Mouse (Mus musculus) monocyte, adult 2 months (primary cell): ENCODE results near the gene Samd10.

ENCODE experiments used
- DNase-seq, 2 experiments: peaks; one replicate each; pipeline ENCODE4 v3.0.0; 2022; ENCODE audit warnings: low spot score in 2 of 2, low read depth in 1 of 2

Gene Samd10

DNA sequence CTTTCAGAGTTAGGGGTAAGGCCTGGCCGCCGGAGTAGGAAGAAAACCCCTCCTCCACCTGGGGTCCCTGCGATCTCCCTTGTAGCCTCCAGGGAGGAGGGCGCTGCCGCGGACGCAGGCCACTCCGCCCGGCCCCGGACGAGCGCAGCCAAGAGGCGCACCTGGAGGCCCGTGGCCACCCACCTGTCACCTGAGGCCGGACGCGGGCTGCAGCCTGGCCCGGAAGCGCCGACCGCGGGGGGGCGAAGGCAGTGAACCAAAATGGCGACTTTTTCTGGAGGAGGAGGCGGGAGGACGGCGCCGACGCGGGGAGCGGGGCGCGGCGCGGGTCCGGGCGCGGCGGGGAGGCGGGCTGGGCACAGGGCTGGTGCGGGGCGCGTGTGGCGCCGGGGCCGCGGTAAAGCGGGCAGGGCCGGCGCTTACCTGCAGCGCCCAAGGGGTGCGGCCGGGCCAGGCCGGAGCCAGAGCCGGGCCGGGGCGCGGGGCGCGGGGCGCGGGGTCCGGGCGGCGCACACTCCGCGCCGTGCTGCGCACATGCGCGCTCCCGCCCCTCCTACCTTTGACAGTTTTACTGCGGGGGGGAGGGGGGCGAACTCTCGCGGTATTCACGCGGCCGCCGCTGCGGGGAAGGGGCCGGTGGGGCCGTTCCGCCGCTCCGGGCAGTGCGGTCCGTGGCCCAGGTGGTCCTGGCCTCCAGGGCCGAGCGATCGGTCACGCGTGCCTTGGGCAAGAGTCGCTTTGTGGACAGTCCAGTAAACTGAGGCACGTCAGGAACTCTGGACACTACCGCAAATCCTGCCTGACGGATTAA is 6.6 kb downstream of the Samd10 start, which contains the start of gene Zfp512b:
TSS of gene Zfp512b (minus strand) at position 573 of the 811 bp plus-strand sequence.
- peak in 1 of 2 experiments; percentile 14 for DNase-seq

- no peak for DNase-seq
Observed at GRCm38 (mm10) chr2:181591528-181592085, 7.4 kb downstream of the Samd10 start, which contains the start of gene Prpf6. Prpf6 (plus strand) TSS chr2:181591868.

- DNase-seq, result no peak
Observed at GRCm38 (mm10) chr2:181590471-181590870, 8.5 kb downstream of the Samd10 start.

DNA sequence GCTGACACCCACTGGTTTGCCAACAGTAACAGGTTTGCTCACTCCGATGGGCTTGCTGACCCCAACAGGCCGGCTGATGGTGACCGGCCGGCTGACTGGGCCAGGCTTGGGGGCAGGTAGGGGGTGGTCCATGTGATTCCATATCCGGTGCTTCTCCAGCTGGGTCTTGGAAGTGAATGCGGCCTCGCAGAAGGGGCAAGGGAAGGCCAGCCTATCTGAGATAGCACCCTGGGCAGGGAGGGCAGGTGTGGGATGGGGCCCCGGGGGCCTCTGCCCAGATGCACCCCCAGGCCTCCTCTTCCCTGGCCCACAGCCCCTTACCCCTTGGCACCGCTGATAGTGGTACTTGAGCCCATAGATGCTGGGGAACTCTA is 9.3 kb downstream of the Samd10 start:
- no peak for DNase-seq

DNA sequence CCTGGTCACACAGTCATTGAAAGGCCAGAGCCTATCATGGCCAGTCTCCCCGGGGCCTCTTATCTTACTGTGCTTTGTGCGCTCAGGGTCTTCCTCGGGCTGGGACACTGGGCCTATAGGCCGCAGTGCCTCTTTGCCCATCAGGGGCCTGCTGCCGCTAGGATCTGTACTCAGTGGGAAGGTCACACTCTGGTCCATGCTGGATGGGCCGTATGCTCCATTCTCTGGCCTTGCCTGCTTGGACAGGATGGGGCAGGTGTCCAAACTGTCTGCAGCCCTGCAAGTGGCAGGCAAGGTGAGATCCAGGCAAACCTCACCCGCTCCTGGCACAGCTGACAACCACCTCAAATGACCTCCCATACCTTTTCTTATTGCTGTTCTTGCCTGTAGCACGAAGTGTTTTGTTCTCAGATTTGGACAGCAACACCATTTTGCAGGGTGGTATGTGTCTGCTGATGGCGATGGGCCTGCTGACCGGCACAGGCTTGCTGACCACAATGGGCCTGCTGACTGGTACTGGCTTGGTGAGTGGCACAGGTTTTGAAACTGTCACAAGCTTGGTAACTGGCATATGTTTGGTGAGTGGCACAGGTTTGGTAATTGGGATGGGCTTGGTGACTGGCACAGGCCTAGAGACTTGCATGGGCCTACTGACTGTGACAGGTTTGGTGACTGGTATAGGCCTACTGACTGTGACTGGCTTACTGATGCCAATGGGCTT is 9.8 kb downstream of the Samd10 start:
- DNase-seq, result no peak

DNA sequence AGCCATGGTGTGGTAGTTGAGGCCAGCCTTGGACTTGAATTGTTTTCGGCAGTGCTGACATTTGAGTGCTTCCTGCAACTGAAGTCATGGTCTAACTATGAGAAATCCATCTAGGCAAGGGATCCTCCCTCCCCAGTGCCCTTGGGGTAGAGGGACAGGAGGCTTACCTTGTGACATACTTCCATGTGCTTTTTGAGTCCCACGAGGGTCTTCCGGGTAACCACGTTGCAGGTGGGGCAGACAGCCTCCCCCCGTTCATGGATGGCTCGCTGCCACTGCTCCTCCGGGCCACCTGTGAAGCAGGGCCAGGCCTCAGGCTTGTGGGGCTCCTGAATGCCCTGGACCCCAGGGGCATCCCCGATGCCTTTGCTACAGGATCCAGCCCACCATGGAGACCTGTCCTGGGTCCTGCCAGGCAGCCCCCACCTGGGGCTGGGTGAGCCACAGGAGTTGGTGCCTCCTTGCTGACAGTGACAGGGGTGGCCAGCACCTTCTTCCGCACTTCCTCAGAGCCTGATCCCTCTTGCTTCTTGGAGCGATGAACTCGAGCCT is 10.7 kb downstream of the Samd10 start:
- DNase-seq, result no peak

- no peak for DNase-seq
Observed at GRCm38 (mm10) chr2:181587796-181588195, 11.2 kb downstream of the Samd10 start.

DNA sequence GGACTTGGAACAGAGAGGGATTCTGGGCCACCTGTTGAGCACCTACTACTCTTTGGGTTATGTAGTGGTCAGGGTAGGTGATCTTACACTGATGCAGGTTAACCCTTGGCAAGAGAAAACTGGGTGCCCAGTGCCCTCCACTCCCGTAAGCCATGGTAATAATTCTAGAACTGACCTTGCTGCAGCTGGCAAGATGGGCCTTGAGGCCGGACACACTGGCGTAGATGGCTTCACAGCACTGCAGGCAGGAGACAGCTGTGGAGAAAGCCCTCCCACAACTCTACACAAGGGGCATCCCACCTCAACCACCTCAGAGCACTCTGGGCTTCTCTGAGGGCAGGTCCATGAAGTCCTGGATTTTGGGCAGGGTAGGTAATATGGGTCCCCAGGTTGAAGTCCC is 12.9 kb downstream of the Samd10 start:
- DNase-seq, result no peak

GRCm38 (mm10) chr2:181585506-181585905 is 13.5 kb downstream of the Samd10 start:
- no peak for DNase-seq

- DNase-seq, result no peak
Observed at GRCm38 (mm10) chr2:181584411-181584942, 14.5 kb downstream of the Samd10 start, which contains the start of gene Uckl1. Uckl1 (minus strand) TSS chr2:181584892.

DNA sequence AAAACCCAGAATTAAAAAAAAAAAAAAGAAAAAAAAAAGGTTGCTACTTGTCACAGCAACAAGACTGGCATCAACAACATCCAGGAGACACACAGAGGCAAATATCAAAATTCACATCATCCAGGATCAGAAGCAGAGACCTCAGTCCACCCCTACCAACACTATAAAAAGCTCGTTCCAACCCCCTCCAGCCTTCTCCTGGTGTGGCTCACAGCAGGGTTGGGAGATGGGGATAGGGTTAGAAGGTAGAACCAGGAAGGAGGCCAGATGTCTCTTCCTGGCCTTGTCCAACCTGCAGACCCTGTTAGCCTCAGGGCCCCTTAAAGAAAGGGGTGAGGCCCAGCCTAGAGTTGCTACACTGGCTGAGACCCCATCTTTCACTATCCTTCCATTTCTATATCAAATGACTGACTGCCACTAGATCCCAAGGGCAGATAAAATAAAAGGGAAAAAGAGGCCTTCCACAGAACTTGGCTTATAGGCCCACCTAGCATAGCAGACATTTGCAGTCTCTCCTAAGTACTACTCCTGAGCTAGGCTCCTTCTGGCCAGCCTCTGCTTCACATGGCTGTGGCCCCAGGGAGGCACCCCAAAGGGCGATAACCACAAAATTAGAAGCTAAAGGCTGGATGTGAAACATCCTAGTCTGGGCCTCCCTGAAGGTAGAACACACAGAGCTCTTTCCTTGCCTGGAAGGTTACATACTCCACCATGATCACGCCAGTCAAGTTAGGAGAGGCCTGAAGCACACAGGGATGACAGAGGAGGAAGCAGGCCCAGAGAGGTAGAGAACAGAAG is 15.4 kb downstream of the Samd10 start:
- no peak for DNase-seq

DNA sequence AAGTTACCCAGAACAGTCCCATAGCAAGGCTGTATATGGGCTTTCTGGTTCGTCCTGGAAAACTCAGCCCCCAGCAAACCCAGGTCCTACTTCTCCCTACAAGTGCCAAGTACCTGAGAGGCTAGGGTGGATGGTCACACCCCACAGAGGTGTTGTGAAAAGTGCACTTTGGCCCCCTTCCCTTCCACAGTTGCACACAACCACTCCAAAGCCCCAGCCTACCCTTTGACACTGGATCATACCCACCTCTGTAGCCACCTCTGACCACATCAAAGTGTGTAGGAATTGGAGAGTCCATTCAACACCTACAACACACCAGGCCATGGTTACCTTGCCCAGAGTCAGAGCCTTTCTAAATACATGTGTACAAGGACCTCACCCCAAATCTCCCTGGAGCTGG is 16.1 kb downstream of the Samd10 start:
- no peak for DNase-seq

DNA sequence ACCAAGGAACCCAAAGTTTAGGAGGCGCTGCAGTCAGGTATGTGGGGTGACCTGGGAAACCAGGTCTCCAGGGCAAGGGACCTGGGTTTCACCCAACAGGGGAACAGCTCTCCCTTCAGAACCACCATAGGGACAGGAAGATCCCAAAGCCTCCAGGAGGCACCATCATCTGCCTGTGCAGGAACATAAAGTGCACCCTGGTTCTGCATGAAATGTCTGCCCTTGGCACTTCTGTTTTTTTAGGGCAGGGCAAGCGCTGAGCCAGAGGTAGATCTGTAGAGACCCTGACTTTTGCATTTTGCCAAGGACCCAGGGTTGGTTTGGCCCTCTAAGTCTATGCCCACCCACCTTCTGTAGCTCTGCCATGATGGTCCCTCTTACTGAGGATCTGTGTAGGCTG is 16.7 kb downstream of the Samd10 start:
- no peak for DNase-seq

- peak; percentile 38 to 62 for DNase-seq
Observed at GRCm38 (mm10) chr2:181581402-181582120, 17.5 kb downstream of the Samd10 start.

DNA sequence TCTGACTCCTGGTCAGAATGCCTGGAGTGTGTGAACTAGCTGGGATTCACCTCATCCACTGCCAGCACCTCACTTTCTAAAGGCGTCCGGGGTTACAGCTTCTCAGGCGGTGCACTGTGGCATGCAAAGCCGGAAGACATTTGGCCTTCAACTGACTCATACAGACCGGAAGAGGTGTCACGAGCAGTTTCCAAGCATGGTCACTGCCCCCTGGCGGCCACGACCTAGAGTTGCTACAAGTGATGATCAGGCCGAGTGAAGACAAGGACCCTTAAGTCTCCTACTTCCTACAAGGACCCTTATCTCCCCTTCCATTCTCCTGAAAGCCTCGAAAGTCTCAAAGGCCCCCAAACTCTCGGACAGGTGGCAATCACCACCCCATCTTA is 18.0 kb downstream of the Samd10 start:
- DNase-seq, result peak; percentile 69 to 72

- DNase-seq, result no peak
Observed at GRCm38 (mm10) chr2:181580131-181580772, 18.8 kb downstream of the Samd10 start.

DNA sequence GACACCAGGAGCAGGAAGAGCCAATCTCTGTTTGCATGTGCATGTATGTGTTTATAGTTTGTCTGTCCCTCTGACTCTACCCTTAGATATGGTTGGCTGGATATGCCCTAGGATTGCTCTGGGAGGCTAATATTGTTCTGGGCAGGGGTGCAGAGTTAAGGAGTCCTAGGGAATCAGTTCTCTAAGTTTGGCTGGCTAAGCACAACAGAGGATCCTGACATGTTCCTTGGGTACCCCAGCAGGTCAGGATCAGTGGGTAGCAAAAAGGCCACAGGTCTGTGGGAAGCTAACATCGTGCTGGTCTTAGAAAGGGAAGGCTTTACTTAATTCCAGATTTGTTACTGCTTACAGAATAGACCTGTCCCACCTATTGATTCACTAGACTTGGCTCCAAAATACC is 19.3 kb downstream of the Samd10 start:
- no peak for DNase-seq

- no peak for DNase-seq
Observed at GRCm38 (mm10) chr2:181578790-181579618, 20.0 kb downstream of the Samd10 start.
